Mouse (Mus musculus): Measurements from ENCODE around the gene Nup155. TPM values are rescaled to one million over a fixed set of nuclear protein-coding genes. Genes with fewer than 3 reads are reported as not detected.

Nup155 gene
- total RNA-seq, 1 experiment from 2014 or later: 74.4 TPM

DNA sequence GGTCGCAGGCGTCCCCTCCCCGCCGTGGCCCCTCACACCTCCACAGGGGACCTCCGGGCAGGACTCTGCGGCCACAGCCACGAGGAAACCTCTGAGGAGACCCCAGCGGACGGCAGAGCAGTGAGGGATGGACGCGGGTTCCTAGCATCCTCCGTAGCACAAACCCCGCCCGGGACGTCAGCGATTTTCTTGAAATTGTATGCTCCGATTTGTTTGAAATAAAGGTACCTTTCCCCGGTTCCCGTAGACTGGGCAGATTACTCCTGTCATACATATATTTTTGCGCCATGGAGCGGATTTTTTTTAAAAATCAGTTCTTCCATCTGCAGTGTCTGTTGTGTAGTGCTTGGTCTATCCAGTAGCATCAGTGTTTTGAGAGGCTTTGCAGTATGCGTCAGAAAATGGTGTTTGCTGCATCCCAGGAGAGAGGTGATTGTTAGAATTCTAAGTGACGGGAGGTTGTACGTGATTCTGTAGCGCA lies 60.2 kb downstream of the Nup155 start:
- no peak for ATAC-seq (replicated peaks; ENCODE audit: low read depth, poor library complexity, severe bottlenecking)

DNA sequence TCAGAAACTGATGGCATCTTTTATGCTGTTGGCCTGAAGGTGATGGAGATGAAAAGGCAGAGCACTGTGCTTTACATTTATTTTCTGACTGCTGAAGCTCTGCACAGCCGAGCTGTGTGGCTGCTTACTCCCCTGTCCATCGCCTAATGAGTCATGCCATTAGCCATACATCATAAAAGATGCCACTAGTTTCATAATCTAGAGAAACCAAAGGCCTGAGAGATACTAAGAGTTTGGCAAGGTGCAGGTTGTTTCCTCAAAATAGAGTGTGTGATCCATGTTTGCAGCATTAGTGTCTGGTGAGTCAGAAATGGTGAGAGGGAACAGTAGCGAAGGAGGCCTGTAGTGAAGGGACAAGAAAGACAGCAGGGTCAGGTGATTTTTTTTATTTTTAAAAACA lies 80.5 kb downstream of the Nup155 start:
- ATAC-seq (replicated peaks; ENCODE audit: low read depth, poor library complexity, severe bottlenecking): no peak

DNA sequence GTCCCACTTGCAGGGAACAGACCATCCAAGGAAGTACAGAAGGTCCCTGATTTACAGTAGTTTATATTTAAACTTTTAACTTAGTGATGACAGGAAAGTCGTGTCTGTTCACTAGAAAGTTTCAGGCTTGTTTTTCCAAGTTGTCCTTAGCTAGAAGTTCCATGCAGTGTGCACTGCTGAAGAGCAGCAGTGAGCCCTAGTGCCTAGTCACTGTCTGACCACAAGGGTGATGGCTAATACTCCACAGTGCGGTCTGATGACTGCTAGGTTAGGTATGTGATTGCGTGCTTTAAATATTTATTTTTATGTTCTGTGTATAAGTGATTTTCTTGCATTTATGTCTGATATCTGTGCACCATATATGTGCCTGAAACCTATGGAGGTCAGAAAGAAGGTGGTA lies 81.4 kb downstream of the Nup155 start:
- no peak for ATAC-seq (replicated peaks; ENCODE audit: low read depth, poor library complexity, severe bottlenecking)

DNA sequence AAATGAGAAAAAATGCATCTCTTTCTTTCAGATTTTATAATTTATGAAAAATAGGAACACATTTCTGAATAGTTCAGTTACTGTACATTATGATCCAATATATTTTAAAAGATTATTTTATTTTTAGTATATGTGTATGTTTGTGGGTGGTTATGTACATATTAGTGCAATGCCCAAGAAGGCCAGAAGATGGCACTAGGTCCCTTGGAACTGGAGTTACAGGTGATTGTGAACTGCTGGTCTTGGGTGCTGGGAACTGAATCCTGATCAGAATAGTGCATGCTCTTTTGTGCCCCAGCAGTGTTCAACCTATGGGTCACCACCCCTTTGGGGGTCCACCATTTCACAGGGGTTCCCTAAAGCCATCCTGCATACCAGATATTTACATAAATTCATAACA lies 91.2 kb downstream of the Nup155 start:
- no peak for ATAC-seq (replicated peaks; ENCODE audit: low read depth, poor library complexity, severe bottlenecking)

DNA sequence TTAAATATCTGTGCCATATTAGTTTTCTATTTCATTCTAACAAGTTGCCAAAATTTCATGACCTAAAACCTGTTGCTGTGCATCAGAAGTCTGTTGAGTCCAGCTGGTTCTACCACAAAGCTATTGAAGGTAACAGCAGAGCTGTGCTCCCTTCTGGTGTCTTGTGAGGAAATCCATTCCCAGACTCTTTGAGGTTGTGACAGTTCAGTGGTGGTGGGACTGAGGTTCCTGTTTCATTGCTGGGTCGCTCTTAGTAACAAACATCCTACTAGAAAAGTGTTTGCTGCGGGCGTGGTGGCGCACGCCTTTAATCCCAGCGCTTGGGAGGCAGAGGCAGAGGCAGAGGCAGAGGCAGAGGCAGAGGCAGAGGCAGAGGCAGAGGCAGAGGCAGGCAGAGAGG lies 99.3 kb downstream of the Nup155 start:
- no peak for ATAC-seq (replicated peaks; ENCODE audit: low read depth, poor library complexity, severe bottlenecking)

Other genes with a start within 250 kb of the Nup155 start
- gene Wdr70, start 10.1 kb upstream of the Nup155 start, total RNA-seq (2017): 45.2 and 48.5 TPM in 2 replicates
- gene Cplane1, start 59.8 kb downstream of the Nup155 start, total RNA-seq (2017): 3.4 and 6.3 TPM in 2 replicates